Mouse (Mus musculus): ENCODE data around the gene Ache.
"Not testable (repeated sequence)": the region's sequence is repeated elsewhere in the genome, so short reads cannot be mapped to it uniquely, and the experiment has no call there.

Ache gene

DNA sequence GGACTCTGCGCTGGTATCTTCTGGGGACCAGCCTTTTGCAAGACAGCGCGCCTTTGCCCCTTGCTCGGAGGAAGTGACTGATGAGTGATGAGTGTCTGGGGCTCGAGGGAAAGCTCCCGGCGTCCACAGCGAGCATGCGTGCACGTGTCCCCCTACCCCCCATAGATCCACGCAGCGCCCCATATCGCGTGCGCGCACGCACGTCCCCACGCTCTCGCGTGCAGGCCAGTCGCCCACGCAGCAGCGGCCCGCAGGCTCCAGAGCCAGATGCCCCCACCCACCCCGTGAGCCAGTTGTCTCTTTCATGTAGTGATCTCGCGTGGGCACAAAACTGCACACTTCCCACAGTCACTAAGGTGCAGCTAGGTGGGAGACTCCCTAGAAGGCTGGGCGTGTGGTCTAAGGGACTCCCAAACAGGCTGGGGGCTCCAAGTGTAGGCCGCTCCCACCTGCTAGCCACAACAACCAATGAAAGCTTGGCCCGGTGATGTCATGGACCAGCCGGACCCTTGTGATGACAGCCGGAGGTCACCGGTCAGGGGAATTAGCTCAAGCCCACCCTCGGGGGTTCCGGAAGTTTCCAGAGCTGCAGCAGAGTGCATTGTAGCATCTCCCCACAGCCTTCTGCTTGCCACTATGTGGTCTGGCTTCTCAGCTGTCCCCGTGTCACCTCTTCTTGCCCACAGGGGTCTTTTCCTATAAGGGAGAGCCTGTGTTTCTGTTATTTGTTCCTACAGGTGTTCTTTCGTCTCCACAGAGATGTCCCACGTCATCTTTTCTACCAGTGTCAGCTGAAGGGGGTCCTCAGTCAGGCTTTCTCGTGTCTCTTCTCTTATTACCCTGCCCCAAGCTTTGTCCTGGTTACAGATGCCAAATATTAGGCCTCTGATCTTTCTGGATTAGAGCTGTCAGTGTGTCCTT is at the start of gene Ache:
TSS of gene Ache (plus strand) at position 488 of the 921 bp plus-strand sequence.
- peak; percentile 82 to 83 for DNase-seq

DNA sequence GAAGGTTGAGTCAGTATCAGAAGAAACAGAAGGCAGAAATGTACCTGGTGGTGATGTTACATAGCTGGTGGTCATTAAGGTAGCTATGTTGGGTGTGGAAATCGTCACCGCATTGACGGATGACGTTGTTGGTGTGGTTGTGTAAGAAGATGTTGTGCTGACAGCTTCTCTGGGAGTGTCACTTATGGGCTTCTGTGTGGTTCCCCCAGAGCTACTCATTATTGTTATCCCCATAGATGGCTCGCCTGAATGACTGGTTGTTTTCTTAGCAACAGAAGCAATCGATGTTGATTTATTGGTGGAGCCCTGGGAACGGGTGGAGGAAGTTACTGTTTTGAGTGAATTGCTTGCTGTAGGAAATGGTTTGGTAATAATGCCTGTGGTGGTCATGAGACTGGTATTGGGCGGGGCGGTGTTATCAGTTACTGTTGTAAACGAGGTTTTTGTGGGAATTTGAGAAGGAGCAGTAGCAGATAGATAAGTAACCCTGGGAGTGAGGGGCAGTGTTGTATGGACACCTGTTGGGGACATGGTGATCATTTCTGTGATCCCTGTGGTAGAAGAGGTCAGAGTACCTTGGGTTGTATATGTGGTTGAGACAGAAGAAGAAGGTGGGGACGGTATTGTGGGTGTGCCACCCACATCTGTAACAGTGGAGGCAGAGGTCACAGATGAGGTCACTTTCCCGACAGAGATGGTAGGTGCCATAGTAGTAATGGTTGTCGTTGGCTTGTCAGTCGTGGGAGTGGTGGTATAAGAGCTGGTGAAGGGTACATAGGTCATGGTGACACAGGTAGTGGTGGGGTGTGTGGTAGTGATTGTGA is 23.2 kb upstream of the Ache start:
- no peak for DNase-seq

DNA sequence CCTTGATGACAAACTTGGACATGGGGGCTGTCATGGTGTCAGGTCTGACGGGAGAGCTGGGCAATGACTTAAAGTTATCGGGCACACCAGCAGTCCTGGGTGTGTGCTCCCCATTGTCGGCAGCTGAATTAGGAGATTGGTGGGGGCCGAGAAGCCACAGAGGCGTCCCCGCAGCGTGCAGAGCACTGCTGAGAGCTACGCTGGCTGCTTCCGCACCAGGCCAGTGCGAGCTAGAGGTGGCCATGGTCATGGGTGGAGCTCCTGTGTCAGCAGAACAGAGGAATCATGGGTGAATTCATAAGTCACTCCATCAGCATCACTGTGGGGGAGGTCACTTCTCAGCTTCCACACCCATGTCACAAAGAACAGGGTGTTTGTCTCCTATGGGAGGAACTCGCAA is 22.5 kb upstream of the Ache start:
- no peak for DNase-seq

DNA sequence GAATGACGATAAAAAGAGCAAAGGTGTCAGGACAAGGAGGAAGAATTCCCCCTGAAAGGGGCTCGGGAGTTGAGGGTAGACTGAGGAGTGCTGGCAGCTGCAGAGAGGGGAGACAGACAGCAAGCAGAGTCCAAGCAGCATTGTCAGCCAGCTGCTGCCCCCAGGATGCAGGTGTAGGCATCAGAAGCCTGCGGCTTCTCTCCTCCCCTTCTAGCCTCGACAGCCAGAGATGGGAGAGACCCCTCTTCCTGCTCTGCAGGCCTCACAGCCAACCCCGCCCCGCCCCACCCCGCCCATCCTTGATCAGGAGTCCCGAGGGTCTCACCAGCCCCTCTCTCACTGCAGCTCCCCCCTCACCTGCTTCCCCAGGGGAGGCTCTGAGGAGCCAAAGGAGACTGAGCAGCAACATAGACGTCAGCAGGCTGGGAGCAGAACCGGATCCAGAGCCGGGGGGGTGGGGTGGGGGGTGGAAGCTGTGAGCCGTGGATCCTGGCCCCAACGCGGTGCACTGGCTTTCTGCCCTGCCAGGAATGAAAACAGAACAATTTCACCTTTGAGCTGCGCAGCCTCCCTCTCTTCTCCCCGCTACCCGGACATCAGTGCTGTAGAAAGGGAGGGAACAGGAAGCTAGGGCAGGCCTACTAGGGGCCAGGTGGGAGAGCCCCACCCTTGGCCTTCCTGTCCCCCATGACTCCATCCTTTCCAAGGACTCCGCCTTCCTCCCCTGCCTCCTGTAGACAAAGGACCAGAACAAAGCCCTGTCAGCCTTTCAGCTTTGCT is 19.0 kb upstream of the Ache start:
- no peak for DNase-seq

DNA sequence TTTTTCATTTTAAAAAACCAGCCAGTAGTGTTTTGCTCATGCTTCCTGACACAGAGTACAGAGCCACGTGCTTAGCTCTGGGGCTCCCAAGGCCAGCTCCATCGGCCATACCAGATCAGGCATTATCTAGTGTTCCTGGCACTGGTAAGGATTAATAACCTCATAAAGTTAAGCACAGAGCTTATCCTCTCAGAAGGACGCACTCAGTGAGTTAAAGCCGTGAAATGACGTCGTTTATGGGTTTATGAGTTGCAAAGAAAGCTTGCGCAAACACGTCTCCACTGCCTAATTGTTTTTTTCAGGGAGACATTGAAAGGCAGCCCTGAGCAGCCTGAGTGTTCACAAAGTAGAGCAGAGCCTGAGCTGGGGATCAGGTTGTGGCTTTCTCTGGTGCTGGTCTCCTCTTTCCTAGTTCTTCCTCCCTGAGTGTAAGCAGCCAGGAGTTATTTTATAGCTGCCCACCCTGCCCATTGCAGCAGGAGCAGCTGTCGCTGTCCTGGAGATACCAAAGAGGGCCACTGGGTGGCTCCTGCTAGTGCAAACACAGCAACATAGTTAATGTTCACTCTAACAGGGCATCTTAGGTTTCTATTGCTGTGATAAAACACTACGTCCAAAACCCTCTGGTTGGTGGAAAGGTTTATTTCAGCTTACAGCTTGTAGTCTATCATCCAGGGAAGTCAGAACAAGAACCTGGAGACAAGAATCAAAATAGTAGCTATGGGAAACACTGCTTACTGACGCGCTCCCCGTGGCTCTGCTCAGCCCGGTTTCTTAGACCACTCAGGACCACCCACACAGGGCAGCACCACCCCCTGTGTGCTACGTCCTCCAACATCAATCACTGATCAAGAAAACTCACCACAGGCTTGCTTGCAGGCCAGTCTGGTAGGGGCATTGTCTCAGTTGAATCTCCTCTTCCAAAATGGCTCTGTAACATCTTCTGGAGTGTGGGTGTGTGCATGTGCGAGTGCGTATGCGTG is 9.7 kb upstream of the Ache start:
- peak; percentile 21 to 36 for DNase-seq

DNA sequence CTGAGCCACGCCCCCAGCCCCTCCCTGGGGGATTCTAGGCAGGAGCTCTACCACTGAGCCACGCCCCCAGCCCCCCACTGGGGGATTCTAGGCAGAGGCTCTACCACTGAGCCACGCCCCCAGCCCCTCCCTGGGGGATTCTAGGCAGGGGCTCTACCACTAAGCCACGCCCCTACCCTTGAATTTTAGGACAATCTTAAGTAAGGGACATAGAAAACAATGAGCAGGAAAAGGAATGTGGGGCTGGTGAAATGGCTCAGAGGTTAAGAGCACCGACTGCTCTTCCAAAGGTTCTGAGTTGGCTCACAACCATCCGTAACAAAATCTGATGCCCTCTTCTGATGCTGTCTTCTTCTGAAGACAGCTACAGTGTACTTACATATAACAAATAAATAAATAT is 2.9 kb upstream of the Ache start:
- not testable (repeated sequence) for DNase-seq

DNA sequence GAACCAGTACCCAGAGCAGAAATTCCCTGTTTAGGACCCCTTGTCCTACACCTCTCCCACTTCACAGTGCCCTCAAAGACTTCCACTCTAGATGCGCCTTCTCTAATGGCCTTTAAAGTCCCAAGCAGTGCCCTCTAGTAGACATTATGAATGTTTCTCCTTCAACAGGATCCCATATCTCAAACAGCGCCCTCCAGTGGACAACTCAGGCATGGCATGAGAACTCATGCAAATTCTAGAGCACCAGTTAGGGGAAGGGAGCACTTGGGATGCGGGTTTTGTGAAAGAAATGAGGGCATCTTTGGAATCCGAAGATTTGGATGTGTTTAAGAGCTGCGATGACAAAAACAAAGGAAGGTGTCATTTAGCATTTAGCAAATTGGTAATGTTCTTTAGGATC is 2.3 kb upstream of the Ache start:
- DNase-seq = peak; percentile 34 to 64

DNA sequence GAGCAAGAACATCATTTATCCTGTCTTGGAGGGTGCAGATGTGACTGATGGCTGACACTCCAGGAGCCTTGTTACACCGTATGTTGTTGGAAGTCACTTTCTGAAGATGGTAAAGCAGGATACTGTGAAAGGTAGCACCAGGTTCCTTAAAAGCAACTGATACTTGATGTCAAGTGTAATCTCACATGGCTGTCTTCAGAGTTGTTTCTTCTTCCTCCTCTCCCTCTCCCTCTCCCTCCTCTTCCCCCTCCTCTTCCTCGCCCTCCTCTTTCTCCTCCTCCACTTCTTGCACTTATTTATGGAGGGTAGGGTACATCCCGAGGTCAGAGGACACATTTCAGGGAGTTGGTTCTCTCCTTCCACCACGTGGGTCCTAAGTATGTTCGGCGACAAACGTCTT is 1.3 kb upstream of the Ache start:
- no peak for DNase-seq

DNA sequence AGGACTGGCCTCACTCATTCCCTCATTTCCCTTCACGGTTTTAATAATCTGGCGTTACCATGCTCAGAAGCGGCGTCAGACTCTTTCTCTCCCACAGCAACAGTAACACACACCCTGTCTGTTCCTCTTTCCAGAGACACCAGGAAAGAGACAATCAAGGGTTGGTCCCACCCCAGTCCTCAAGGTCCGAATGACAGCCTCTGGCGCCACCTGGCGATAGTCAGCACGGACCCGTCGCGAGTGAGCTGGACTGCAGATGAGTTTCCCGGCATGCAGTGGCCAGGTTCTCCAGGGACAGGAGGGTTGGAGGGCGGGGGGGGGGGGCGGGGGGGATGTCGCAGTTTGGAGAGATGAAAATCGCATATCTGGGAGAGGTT is 676 bp upstream of the Ache start:
- DNase-seq = peak; percentile 96 to 97

DNA sequence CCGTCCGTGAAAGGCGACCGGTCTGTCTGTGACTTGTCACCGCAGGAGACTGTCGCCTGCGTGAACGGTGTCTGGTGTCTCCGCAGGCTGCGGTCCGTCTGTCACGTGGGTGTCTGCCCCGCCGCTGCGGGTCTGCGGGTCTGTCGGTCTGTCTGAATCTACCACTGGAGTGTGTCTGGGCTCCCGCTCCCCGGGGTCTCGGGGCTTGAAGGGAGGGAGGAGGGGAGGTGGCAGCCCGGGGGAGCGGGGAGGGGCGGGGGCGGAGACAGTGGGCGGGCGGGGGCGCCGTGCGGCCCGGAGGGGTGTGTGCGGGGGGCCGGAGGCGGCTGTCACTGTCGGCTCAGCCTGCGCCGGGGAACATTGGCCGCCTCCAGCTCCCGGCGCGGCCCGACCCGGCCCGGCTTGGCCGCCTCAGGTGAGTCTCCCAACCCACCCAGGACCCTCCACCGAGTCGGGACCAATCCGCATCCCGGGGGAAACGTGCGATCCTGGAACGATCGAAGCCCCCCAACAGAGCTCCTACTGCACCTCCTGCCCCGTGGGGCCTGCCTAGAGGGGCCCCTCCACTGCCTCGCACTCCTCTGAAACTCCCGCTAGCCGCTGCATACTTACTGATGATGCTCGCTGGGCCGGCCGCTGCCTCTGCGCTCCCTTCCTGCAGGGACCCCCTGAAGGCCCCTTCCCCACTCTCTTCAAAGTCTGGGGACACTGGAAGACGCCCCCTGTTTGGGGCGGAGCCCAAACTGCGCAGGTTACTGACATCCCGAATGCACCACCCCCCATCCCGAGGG is 829 bp downstream of the Ache start:
- peak; percentile 61 to 72 for DNase-seq

DNA sequence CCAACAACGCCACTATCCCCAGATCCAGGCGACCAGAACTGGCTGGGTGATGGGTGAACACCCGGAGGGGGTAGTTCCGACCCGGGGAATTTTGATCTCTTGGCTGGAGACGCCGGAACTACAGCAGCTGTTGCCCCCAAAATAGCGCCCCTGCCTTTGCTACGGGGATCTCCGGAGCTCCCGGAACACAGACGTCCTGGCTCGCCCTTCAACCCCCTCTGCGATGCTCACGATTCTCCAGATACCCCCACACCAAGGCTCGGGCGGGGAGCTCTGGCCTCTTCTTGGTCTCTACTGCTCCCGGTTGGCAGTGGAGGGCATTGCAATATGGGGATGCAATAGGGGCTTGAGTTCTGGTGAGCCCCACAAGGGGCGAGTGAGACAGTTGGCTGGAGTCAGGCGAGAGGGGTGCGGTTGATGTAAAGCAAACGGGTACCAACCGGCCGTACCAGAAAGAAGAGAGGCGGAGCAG is 1.7 kb downstream of the Ache start:
- DNase-seq = peak; percentile 68 to 75

DNA sequence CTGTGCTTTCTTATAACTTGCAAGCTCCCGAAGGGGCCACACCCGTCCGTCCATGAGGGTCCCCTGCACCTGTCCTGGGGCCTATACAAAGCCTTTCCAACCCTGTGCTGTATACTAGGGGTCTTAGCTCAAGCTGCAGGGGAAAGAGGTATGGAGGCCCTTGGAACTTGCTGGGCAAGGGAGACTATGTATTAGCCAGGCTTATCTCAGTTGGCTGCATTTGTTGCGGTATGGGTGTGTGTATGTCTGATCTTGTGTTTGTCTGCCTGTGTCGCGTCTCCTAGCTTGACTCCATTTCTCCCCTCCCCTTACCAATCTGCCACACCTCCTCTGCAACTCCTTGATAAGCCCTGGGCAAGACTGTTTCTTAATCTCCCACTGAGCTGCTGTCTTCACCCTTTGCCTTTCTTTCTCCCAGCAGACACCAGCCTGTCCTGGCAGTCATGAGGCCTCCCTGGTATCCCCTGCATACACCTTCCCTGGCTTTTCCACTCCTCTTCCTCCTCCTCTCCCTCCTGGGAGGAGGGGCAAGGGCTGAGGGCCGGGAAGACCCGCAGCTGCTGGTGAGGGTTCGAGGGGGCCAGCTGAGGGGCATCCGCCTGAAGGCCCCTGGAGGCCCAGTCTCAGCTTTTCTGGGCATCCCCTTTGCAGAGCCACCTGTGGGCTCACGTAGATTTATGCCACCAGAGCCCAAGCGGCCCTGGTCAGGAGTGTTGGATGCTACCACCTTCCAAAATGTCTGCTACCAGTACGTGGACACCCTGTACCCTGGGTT is 2.5 kb downstream of the Ache start:
- DNase-seq = peak in 1 of 2 experiments; percentile 15

DNA sequence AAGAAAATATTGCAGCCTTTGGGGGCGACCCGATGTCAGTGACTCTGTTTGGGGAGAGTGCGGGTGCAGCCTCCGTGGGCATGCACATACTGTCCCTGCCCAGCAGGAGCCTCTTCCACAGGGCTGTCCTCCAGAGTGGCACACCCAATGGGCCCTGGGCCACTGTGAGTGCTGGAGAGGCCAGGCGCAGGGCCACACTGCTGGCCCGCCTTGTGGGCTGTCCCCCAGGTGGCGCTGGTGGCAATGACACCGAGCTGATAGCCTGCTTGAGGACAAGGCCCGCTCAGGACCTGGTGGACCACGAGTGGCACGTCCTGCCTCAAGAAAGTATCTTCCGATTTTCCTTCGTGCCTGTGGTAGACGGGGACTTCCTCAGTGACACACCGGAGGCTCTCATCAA is 3.4 kb downstream of the Ache start:
- peak; percentile 77 for DNase-seq

DNA sequence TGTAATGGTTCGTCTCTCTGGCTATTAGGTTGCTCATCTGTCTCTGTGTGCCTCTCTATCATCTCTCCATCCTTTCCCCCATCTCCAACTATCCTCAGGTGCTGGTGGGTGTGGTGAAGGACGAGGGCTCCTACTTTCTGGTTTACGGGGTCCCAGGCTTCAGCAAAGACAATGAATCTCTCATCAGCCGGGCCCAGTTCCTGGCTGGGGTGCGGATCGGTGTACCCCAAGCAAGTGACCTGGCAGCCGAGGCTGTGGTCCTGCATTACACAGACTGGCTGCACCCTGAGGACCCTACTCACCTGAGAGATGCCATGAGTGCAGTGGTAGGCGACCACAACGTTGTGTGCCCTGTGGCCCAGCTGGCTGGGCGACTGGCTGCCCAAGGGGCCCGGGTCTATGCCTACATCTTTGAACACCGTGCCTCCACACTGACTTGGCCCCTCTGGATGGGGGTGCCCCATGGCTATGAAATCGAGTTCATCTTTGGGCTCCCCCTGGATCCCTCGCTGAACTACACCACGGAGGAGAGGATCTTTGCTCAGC is 4.1 kb downstream of the Ache start:
- peak in 1 of 2 experiments; percentile 13 for DNase-seq

DNA sequence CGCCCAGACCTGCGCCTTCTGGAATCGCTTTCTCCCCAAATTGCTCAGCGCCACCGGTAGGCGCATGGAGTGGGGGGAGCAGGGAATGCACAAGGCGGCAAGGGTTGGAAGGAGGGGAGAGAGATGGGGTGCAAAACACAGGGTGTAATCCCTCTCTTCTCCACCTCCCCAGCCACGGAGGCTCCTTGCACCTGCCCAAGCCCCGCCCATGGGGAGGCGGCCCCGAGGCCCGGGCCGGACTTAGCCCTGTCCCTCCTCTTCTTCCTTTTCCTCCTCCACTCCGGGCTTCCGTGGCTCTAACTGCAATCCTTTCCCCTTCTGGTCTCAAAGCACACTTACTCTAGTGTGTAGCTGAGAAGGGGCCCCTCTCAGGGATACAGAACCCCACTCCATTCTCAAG is 6.0 kb downstream of the Ache start:
- peak; percentile 88 to 91 for DNase-seq

DNA sequence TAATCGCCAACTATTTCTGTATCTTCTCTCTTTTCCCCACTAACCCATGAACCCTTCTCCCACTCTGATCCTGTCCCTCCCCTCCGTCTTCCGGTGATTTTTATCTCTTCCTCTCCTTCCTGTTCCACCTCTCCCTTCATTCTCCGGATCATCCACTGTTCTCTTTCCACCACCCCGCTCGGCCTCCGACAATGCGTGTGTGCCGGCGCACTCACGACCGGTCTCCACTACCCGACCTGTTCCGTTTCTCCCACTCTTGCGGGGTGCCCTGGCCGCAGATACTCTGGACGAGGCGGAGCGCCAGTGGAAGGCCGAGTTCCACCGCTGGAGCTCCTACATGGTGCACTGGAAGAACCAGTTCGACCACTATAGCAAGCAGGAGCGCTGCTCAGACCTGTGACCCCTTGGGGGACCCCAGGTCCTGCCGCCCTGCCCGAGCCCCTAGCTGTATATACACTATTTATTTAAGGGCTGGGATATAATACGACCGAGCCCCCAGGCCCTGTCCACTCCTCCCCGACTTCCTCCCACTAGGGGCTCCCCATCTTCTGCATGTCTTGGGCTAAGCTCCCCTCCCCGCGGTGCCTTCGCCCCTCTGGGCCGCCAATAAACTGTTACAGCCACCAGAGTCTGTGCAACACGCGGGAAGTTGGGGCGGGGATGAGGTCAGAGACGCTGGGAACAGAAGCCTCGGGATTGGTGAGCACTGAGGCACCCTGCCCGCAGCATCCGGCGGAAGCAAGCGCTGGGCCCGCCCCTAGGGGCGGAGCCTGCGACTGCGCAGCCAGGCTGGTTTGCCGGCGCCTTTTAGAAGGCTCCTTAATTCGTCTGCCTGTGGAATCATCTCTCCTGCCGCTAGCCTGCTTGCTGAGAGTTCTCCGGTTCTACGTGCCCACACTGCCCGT is 6.8 kb downstream of the Ache start, which contains the start of gene Ufsp1:
TSS of gene Ufsp1 (plus strand) at position 791 of the 905 bp plus-strand sequence.
- peak; percentile 96 to 97 for DNase-seq

DNA sequence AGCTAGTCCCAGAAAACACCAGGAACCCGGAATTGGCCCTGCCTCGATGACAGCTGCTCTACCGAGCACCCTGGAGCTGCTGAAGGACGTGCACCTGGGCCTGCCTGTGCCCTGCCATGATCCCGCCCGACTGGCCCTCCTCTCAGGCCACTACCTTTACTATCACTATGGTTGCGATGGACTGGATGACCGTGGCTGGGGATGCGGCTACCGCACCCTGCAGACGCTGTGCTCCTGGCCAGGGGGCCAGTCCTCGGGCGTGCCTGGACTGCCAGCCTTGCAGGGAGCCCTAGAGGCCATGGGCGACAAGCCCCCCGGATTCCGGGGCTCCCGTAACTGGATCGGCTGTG is 7.4 kb downstream of the Ache start:
- DNase-seq = no peak

DNA sequence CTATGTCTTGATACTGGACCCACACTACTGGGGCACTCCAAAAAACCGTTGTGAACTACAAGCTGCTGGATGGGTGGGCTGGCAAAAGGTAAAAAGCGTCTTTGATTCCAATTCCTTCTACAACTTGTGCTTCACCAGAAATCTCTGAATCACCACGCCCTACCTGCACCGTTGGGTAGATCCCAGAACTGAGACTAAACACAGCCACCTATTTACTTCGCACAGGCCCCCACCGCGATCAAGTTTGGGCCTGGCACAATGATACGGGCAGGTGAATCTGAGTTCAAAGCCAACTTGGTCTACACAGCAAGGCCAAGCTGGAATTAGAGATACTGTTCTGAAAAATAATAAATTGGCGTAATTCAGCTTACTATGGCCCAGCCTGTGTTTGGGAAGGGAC is 8.0 kb downstream of the Ache start:
- DNase-seq = no peak

DNA sequence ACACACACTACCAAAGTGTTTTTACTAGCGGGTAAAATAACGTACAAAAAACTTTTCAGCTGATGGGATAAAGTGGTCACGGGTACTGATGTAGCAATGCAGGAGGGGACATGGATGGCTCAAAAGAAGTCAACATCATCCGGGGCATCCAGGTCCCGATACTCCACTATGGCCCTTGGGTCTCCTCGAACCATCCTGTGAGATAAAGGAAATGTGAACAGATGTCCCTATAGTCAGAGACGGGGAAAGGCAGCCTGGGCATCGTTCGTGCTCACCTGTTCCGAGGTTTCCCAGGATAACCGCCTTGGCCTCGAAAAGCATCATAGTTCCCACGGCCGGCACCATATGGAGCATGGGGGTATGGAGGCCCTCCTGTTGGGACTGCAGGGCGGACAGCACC is 8.4 kb downstream of the Ache start:
- DNase-seq = no peak

Data from cerebellum, adult 18-20 months (tissue).